Mouse (Mus musculus) adrenal gland (tissue): Measurements from ENCODE around the gene Gpatch8.

Source experiments
- intact Hi-C: fragments of 180-260 bp; cut with DNase I; formaldehyde crosslinking; loops from one replicate; pipeline ENCODE4 v1.15.1; 2025

The Gpatch8 gene

DNA sequence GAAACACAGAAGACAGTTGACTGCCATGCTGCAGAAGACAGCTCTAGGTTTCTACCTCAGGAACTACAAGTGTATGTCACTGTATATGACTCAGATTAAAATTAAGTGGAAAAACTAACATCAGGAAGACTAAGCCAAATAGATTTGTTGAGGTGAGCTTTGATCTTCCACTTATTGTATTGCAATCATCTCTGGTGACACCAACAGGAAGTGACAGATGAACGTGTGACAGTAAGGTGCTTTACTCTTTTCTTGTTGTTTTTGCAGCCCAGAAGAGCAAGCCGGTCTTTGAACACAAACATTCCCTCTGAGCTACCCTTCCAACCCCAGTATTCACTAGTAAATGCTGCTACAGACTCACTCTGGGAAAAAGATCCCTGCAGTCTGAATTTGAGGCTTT is 59.5 kb downstream of the Gpatch8 start:
- intact Hi-C loops: no loop called here

DNA sequence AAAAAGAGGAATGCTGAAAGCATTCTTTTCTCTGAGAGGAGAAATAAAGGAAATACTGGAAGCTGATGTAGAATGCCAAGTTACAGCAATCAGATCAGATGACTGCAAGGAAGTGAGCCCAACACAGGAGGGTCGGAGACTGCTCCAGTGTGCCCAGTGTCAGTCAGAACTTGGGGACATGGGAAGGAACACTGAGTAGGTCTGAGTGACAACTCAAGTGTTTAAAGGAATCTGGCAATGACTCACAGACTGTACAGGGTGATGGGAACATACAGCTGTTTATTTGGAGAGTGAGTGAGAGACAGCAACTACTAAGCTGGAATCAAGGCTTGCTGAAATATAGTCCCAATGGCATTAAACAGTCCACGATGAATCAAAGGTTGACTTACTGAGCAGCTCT is 60.0 kb downstream of the Gpatch8 start:
- intact Hi-C loops: no loop called here

DNA sequence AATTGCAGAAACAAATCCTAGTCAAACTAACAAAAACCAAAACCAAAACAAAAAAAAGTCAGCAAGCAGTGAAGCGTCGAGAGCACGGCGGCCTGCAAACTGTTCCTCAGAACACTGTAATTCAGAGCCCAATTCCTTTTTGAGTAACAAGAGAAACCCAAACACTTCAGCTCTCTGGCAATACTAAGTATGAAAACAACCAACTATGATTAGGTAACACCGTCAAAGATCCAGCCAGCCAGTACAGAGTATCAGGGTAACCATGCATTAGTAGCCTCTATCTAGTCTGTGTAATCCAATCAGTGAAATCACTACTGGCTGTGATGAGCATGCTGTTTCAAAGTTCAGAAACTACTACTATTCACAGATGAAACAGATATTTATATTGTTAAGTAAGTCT is 60.5 kb downstream of the Gpatch8 start:
- intact Hi-C loops: no loop called here

DNA sequence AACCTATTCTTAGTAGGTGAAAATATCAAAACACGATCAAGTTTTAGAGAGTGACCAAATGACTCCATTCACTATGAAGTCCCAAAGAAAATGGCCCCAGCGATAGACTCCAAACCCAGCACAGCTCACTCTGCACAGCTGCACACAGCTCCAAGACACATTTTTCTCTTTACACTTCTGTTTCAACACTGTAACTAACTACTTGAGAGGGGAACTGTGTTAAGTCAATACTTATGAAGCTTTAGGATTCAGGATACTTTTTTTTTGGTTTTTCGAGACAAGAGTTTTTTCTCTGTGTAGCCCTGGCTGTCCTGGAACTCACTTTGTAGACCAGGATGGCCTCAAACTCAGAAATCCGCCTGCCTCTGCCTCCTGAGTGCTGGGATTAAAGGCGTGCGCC is 61.1 kb downstream of the Gpatch8 start:
- intact Hi-C loops: no loop called here

DNA sequence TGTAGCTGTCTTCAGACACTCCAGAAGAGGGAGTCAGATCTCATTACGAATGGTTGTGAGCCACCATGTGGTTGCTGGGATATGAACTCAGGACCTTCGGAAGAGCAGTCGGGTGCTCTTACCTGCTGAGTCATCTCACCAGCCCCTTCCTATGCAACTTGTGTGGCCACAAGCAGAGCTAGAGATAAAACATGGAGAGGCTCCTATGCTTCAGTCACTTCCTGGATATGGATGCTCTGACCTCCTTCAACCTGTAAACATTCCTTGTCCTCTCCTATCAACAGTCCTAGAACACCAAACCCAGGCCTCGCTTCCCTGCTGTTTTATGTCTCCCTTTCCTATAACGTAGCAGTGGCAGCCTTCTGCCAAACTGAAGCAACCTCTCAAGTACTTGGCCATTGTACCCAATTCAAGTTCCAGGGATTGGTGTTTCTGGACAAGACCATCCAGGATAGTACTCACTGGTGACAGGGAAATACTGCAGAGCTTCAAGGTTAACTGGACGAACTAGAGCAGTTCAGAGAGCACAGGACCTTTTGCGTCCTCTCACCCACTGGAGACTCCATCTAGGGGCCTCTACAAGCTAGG is 62.0 kb downstream of the Gpatch8 start:
- intact Hi-C loops: no loop called here

DNA sequence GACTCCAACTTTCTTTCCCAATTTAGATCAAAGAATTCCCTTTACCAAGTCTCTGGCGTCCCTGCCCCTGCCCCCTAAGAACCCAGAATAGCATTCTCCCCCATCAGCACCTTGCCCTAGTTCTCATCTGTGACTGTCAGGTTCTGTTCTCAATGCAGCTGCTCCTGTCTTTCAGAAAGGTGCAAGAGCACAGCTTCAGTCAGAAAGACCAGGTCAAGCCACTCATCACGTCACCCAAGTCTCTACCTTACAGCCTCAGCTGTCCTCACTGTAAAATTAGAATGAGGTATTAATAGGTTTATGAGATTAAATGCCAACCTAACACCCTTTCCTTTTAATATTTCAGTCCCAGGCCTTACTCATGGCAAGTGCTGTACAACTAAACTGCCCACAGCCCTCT is 63.0 kb downstream of the Gpatch8 start:
- intact Hi-C loops: no loop called here

DNA sequence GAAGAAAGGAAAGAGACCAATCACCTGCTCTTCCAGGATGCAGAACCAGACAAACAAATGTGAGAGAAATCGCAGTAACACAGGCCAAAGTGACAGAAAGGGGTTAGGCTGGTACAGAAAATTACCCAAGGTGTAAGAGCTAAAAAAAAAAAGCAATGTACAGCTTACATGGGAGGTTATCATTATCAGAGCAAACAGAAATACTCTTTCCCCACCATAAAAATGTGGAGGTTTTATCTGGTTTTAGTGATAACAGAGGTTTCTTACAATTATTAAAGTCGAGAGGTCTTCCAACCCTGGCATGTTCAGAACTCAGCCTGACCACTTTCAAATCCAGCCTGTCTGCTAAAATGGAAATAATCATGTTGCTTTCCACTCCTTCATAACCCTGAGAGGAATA is 68.3 kb downstream of the Gpatch8 start:
- intact Hi-C loops: loop anchor here (2.0 kb wide), 2 partner anchors 85 to 163 kb away; no protein-coding TSS in a partner anchor

DNA sequence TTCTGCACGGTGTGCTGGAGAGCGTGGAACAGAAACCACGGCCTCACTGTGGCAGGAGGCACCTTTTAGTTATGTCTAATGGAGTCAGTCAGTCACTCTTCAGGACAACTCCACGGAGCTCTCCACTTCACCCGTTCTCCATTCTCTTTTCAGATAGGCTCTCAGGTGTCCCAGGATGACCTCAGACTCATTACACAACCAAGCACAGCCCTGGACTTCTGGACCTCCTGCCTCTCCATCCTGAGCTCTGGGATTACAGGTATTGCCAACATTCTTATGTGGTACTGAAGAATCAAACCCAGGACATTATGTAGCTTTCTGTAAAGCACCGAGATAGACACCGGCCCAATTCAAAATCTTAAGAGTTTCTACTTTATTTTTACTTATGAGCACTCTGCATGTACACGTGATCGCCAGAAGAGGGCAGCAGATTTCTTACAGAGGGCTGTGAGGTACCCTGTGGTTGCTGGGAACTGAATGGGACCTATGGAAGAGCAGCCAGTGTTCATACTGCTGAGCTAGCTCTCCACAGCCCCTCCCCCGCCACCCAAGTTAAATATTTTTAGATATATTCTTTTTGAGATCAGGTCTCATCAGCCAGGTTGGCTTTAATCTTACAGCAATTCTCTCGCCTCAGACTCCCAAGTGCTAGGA is 69.3 kb downstream of the Gpatch8 start:
- intact Hi-C loops: loop anchor here (2.0 kb wide), 2 partner anchors 86 to 164 kb away; no protein-coding TSS in a partner anchor

DNA sequence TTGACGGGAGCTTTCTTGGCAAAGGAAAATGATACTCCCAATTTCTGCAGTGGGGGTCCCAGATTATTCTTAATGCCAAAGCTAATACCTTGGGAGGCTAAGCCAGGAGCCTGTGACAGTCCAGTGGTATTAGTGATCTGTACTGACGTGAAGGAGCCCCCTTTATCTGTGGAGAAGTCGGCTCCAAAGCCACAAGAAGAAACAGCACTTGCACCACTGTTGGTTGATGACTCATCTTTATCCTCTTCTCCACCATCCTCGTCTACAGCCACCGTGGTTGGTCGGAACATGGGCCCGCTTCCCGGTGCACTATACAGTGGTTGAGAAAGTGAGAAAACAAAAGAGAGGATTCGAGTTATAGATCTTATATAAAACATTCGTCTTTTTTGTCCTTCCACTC is 74.4 kb downstream of the Gpatch8 start:
- intact Hi-C loops: no loop called here

DNA sequence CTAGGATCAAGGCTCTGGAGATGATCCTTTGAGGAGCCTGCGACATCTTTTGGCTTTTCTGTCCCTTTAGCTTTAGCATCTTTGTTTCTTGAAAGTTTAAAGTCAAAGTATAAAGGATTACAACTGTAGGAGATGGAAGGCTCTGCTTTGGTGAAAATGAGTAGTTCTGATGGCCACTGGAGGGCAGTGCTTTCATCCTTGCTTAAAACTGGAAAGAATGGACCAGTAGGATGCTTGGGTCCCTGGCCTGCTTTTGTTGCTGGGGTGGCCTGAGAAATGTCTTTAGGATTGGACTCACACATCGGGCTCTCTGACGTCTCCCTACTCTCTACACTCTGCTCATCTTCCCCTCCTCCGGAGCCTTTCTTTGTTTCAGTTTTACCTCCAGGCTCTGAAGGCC is 75.3 kb downstream of the Gpatch8 start:
- intact Hi-C loops: no loop called here

DNA sequence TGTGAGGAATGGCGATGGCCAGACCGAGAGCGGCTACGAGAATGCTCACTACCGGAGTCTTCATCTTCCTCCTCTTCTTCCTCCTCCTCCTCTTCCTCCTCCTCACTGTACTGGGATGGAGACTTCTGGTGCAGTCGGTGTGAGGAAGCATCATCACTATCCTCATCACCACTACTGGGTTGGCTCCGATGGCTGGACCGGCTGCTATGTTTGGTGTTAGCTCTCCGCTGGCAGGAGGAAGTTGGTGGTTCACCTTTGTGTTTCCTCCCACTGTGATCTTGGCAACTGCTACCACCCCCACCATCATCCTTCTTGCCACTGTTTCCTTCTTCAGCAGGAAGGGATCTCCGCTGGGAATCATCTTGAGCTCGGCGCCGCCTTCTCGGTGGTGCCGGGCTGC is 76.1 kb downstream of the Gpatch8 start:
- intact Hi-C loops: no loop called here

DNA sequence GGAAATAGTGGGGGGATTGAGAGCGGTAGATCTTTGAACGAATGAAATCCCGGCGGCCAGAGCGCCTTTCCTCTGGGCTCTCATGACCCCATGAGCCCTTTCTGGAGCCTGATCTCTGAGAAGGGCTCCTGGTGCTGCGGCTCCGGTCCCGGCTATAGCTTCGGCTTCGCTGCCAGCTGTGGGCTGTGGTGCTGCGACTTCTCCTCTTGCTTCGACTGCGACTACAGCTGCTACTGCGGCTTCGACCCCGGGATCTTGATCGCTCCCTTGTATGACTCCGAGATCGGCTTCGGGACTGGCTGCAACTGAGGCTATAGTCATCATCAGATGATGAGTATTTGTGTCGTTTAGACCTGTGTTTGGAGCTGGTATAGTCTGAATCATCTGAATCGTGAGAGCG is 76.6 kb downstream of the Gpatch8 start:
- intact Hi-C loops: no loop called here

DNA sequence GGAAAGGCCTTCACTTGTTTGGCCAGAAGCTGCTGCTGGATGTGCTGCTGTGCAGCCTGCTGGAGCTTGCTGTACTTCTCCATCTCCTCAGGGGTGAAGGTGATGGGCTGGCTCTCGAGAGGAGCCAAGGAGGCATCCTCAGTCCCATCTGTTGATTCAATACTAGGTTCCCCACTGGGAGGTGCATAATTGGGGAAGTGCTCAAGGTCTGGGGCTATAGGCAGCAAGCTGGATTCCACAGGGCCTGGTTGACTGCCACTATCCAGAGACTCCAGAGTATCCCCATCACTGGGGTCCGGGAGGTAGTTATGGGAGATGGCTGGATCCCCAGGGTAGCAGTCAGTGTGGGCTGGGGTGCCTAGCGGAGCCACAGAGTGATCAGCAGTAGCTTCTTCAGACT is 77.5 kb downstream of the Gpatch8 start:
- intact Hi-C loops: no loop called here

DNA sequence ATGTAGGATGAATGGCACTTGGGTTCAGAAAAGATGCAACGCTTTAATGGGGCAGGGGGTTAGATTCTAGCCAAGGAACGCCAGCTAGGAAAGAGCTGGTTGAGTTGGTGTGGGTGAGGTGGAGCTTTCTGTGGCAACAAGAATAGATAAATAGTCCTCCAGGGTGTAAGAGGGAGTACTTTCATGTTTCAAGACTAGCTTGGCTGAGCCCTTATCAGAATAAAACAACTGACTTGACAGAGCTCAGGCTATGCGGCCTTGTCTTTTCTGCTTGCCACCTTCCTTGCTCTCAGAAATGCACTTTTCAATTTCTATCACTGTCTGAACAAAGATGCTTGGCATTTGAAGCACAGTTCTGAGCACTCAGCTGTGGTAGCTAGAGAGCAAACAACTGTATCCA is 81.2 kb downstream of the Gpatch8 start:
- intact Hi-C loops: no loop called here

DNA sequence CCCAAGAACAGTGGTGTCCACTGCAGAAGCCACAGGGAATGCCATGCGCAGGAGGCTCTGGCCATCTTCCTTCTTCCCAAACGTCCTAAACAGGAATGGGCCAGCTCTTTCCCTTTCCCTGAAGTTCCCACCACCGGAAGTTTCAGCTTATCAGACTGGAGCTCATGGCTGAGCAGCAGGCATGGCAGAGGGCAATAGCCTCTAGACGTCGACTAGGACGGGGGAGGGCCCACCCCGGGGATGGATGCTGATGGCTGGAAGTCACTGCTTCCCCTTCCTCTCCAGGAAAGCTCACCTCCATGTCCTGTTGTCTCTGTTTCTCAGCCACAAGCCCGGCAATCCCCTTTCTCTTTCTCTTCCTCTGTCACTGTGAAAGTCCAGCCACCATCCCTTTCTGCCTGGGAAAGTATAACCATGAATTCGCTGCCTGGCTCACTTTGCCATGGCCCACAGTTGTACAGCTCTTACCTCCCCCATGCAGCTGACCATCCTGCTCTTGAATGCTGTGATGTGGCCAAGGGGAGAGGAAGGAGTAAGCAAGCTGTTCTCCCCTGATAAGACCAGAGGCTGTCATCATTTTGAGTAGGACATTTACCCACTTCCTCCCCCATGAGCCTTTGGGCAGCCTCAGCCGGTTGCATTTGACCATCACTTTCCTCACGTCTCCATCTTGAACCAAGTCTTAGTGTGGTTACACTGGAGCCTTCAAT is 86.4 kb downstream of the Gpatch8 start, which contains the start of gene Itga2b:
Gene Itga2b, minus strand, starts transcription at position 475 of the 710 bp plus-strand sequence.
- intact Hi-C loops: no loop called here

DNA sequence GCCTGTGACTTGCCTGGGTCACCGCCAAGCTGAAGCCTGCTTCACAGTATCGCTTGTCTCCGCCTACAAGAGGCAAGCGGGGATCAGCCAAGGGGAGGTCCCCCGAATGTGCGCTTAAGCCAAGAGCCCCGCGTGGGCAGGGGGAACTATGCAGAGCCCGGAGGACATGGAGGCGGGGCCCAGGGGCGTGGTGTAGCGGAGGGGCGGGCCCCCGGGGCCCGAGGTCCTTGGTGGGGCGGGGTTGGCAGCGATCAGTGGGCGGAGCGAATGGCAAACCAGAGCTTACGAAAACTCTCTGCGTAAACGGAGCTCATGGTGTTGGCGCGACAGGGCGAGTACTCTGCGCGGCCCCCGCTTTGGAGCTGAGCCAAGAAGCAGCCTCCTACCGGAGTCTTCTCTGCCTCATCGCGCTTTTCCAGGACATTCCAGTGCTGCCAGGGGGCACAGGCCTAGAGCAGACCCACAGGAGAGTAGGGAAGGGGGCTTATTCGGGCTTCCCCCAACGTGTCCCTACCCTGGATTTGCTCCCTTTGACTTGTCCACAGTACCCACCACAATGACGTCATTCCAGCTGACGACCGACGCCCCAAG is 89.1 kb downstream of the Gpatch8 start:
- intact Hi-C loops: no loop called here

DNA sequence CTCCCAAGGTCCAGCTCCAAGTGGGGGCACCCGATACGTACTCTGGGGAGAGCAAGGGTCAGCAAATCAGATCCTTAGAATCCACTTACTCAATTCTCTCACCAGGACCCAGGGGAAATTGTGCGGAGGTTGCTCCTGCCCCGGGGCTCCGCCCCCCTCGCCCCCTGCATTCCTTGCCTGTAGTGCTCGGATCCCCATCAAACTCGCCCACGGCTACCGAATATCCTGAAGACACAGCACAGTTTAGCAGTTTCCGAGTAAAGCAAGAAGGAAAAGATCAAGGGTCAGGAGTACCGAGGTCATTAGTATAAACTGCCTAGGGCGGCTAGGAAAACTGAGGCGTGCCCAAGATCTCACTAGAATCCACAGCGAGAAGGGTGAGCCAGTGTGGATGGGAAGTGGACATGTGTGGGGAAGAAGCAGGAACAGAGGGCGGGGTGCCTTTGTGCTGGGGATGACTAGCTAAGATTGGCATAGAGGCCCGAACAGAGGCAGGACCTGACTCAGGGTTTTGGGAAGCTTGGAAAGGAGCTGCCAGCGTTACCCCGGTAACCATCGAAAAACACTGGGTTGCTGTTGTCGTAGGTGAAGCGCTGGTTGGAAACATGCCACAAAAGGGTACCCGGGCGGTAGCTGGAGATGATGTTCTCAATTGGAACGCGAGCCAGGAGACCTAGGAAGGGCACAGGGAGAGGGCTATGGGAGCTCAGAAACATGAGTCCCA is 90.3 kb downstream of the Gpatch8 start:
- intact Hi-C loops: no loop called here

DNA sequence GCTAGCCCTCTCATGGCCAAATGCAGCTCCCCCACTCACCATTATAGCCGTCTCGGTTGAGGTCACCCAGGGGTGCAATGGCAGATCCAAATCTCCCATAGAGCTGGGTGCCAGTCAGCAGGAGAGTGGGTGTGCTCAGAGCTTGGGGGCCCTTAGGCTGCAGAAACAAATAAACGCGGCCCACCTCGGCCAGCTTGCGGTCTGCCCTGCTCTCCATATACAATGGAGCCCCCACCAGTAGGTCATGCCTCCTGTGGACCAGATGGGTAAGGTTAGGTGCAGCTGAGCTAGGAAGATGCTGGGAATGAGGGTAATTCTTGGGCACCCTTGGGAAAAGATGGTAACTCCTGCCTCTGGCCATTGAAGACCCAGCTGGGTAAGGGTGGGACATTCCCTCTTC is 91.3 kb downstream of the Gpatch8 start:
- intact Hi-C loops: no loop called here

DNA sequence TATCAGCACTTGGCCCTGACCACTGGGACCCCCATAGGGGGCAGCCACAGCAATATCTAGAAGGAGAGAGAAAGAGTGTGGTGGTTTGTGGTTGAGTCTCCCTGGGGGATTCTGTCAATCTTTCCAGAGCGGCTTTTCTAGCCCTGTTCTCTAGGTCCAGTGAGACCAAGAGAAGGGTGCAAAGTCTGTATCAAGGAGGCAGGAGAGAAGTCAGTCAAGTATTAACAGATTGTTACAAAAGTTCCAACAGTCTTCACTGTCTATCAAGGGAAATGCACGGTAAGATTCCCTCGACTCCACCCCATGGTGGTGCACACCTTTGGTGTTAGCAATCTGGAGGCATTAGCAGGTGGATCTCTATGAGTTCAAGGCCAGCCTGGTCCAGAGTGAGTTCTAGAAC is 94.4 kb downstream of the Gpatch8 start:
- intact Hi-C loops: no loop called here

DNA sequence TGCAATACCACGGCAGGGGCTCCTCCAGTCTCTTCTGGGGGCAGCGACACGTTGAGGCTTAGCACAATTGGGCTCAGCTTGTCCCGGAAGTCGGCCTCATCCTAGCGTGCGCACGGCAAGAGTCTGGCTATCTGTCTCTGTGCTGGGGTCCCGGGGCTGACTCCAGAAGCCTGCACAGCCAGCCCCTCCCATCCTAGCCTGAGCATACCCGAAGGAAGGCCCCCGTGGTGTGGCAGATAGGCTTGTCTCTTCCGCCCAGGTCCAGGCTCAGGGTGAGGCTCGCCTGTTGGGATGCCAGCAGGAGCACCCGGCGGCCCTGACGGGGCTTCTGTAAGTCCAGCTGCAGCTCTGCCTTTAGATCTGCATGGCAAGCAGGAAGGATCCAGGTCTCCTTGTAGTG is 95.7 kb downstream of the Gpatch8 start:
- intact Hi-C loops: no loop called here

DNA sequence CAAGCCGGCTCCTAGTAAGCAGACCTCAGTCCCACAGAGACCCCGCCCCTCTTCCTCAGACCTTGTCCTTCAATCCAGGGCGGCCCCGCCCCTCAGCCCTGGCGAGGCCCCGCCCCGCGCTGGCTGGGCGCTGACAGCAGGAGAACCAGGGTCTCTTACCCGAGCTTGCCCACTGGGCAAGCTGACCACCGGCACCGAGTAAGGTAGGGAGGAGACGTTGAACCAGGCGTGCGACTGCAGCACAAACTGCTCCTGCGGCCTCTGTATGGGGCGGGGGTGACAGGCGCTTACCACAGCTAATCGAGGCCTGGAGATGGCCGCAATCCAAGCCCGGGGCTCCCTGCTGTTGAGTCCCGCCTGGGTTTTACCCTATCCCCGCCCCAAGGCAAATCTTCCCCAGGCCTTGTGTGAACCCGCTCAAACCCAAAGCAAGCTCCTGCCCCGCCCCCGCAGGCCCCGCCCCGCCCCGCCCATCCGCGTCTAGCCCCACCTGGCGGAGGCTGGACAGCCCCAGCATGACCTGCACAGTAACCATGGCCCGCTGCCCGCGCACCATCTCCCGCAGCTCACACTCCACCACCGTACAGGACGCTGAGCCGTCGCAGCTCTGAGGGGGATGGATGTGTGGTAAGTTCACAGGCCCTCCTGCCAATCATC is 100.3 kb downstream of the Gpatch8 start:
- intact Hi-C loops: no loop called here
